Mouse (Mus musculus) heart, postnatal 10 days (tissue): ENCODE results near the gene Clk2. TPM values are rescaled to one million over a fixed set of nuclear protein-coding genes. Genes with fewer than 3 reads are reported as not detected.
"Not testable (repeated sequence)": the region's sequence is repeated elsewhere in the genome, so short reads cannot be mapped to it uniquely, and the experiment has no call there.

ENCODE experiments used
- DNase-seq, 2 experiments: peaks; one replicate each; pipeline ENCODE4 v3.0.0; 2021
- intact Hi-C: fragments of 180-260 bp; cut with DNase I; formaldehyde crosslinking; loops from one replicate; pipeline ENCODE4 v1.15.1; 2025
- total RNA-seq, 2 experiments: library from RNA; stranded (reverse); gene quantifications; 2 replicates each; pipeline ENCODE4 v1.2.3; 2021

The Clk2 gene
- total RNA-seq, 2 experiments from 2014 or later, result 26.6 to 26.7 TPM

- intact Hi-C loops, result loop anchor here (1.0 kb wide), 3 partner anchors 20 to 126 kb away; no protein-coding TSS in a partner anchor
- not testable (repeated sequence) for DNase-seq
Measured at GRCm38 (mm10) chr3:89216407-89216806, 51.8 kb downstream of the Clk2 start.

GRCm38 (mm10) chr3:89218271-89218670 is 53.7 kb downstream of the Clk2 start:
- no peak for DNase-seq
- intact Hi-C loops, result no loop called here

GRCm38 (mm10) chr3:89219546-89219945 is 55.0 kb downstream of the Clk2 start:
- no peak for DNase-seq

GRCm38 (mm10) chr3:89221167-89221566 is 56.6 kb downstream of the Clk2 start:
- intact Hi-C loops, result no loop called here
- no peak for DNase-seq

More at GRCm38 (mm10) chr3:89219546-89219945, 55.0 kb downstream of the Clk2 start:
- intact Hi-C loops, result no loop called here

GRCm38 (mm10) chr3:89224796-89225195 is 60.2 kb downstream of the Clk2 start:
- intact Hi-C loops, result no loop called here
- DNase-seq, result no peak

- intact Hi-C loops, result no loop called here
- no peak for DNase-seq
Measured at GRCm38 (mm10) chr3:89225321-89225815, 60.8 kb downstream of the Clk2 start.

GRCm38 (mm10) chr3:89225918-89226317 is 61.3 kb downstream of the Clk2 start:
- DNase-seq, result no peak
- intact Hi-C loops, result no loop called here

GRCm38 (mm10) chr3:89226361-89226760 is 61.8 kb downstream of the Clk2 start:
- no peak for DNase-seq
- intact Hi-C loops, result no loop called here

Other genes with a start within 250 kb of the Clk2 start
- 10 to 100 TPM; 45.4 to 46.0 TPM for gene Ash1l, start 214.2 kb upstream of the Clk2 start, total RNA-seq
- gene Dap3, start 213.6 kb upstream of the Clk2 start, total RNA-seq, result 100 to 1,000 TPM; 105 to 114 TPM
- gene Rusc1, start 71.5 kb upstream of the Clk2 start, total RNA-seq, result 10 to 100 TPM; 12.6 to 15.0 TPM
- not detected for gene Gm43738, start 63.7 kb upstream of the Clk2 start, total RNA-seq
- 10 to 100 TPM; 26.2 to 28.3 TPM for gene Fdps, start 62.8 kb upstream of the Clk2 start, total RNA-seq
- gene Pklr, start 28.7 kb upstream of the Clk2 start, total RNA-seq, result not detected
- under 1 TPM; 0.19 to 0.60 TPM for gene Hcn3, start 4.6 kb upstream of the Clk2 start, total RNA-seq
- gene Scamp3, start 12.7 kb downstream of the Clk2 start, total RNA-seq, result 10 to 100 TPM; 49.4 to 49.6 TPM
- gene Fam189b, start 18.3 kb downstream of the Clk2 start, total RNA-seq, result 1 to 10 TPM; 7.9 to 8.3 TPM
- gene Gba, start 38.1 kb downstream of the Clk2 start, total RNA-seq, result 10 to 100 TPM; 24.2 to 24.7 TPM
- gene Thbs3, start 50.4 kb downstream of the Clk2 start, total RNA-seq, result 10 to 100 TPM; 20.4 to 21.8 TPM
- gene Mtx1, start 62.3 kb downstream of the Clk2 start, total RNA-seq, result 10 to 100 TPM; 73.7 to 77.2 TPM
- gene Muc1, start 64.3 kb downstream of the Clk2 start, total RNA-seq, result under 1 TPM; 0.20 to 0.34 TPM
- 10 to 100 TPM; 84.4 to 88.0 TPM for gene Krtcap2, start 81.2 kb downstream of the Clk2 start, total RNA-seq
- gene Trim46, start 81.5 kb downstream of the Clk2 start, total RNA-seq, result 1 to 10 TPM in 1 of 2 experiments, under 1 TPM in 1; 0.77 to 1.1 TPM
- gene Dpm3, start 94.6 kb downstream of the Clk2 start, total RNA-seq, result 10 to 100 TPM; 60.2 to 64.2 TPM
- 10 to 100 TPM; 29.3 to 31.3 TPM for gene Slc50a1, start 105.8 kb downstream of the Clk2 start, total RNA-seq
- 10 to 100 TPM; 48.8 to 57.5 TPM for gene Efna1, start 116.3 kb downstream of the Clk2 start, total RNA-seq
- under 1 TPM in 1 of 2 experiments, not detected in 1; 0.17 TPM for gene Efna3, start 158.2 kb downstream of the Clk2 start, total RNA-seq
- gene Efna4, start 173.2 kb downstream of the Clk2 start, total RNA-seq, result 1 to 10 TPM; 1.9 to 2.2 TPM
- gene Adam15, start 185.2 kb downstream of the Clk2 start, total RNA-seq, result 100 to 1,000 TPM; 101 to 118 TPM
- gene Dcst2, start 197.2 kb downstream of the Clk2 start, total RNA-seq, result under 1 TPM in 1 of 2 experiments, not detected in 1; 0.26 TPM
- under 1 TPM; 0.43 to 0.57 TPM for gene Dcst1, start 200.5 kb downstream of the Clk2 start, total RNA-seq
- gene Zbtb7b, start 230.0 kb downstream of the Clk2 start, total RNA-seq, result 10 to 100 TPM; 20.2 to 25.6 TPM
- gene Lenep, start 238.0 kb downstream of the Clk2 start, total RNA-seq, result under 1 TPM in 1 of 2 experiments, not detected in 1; 0.64 TPM
- gene Flad1, start 247.1 kb downstream of the Clk2 start, total RNA-seq, result 10 to 100 TPM; 44.4 TPM